Mouse (Mus musculus) liver, embryonic 12.5 days (tissue): ENCODE results near the gene Arnt2. TPM values are rescaled to one million over a fixed set of nuclear protein-coding genes. Genes with fewer than 3 reads are reported as not detected.
A peak's percentile ranks its signal among the peaks of the same experiment; 100 is the strongest.

Experiments
- ATAC-seq: fragments of 200-750 bp; cut with Nextera tagmentation; 2 replicates; pipeline ENCODE4 v1.8.0; 2017; ENCODE audit warnings: moderate number of reproducible peaks, mild to moderate bottlenecking, moderate library complexity
- H3K27ac ChIP-seq: fragments of 300-500 bp; sonication (generic); 2 replicates; pipeline ENCODE4 v1.5.1; 2016; ENCODE audit warnings: mild to moderate bottlenecking
- H3K27me3 ChIP-seq: fragments of 300-500 bp; sonication (generic); replicated peaks from 2 replicates; pipeline ENCODE4 v1.6.1; 2016; ENCODE audit warnings: mild to moderate bottlenecking, moderate library complexity
- H3K36me3 ChIP-seq: fragments of 300-500 bp; sonication (generic); 2 replicates; pipeline ENCODE4 v1.6.1; 2016; ENCODE audit warnings: mild to moderate bottlenecking, moderate library complexity
- H3K4me1 ChIP-seq: fragments of 300-500 bp; sonication (generic); 2 replicates; pipeline ENCODE4 v1.6.1; 2016
- H3K4me2 ChIP-seq: fragments of 300-500 bp; sonication (generic); 2 replicates; pipeline ENCODE4 v1.6.1; 2016; ENCODE audit warnings: mild to moderate bottlenecking, moderate library complexity
- H3K4me3 ChIP-seq: fragments of 300-500 bp; sonication (generic); 2 replicates; pipeline ENCODE4 v1.5.1; 2016; ENCODE audit warnings: mild to moderate bottlenecking, moderate library complexity
- H3K9ac ChIP-seq: fragments of 300-500 bp; sonication (generic); 2 replicates; pipeline ENCODE4 v1.6.1; 2016; ENCODE audit warnings: mild to moderate bottlenecking, moderate library complexity
- H3K9me3 ChIP-seq: fragments of 300-500 bp; sonication (generic); replicated peaks from 2 replicates; pipeline ENCODE4 v1.6.1; 2016; ENCODE audit warnings: mild to moderate bottlenecking, moderate library complexity
- WGBS: fragments of 180-500 bp; shearing (Covaris S2); methylation state at CpG from one replicate; pipeline ENCODE4 v1.1.7; 2016; ENCODE audit not compliant: insufficient replicate concordance; 5-methylcytosine and 5-hydroxymethylcytosine counted together
- polyA plus RNA-seq: library from polyadenylated mRNA; unstranded; fragments of >200 nt; fragmentation: Nextera tagmentation; extraction: Ambion mirVana; gene quantifications from 2 replicates; pipeline ENCODE4 v1.2.1, GENCODE M21; 2016

The Arnt2 gene
- polyA plus RNA-seq, result 0.56 and 0.68 TPM in 2 replicates

DNA sequence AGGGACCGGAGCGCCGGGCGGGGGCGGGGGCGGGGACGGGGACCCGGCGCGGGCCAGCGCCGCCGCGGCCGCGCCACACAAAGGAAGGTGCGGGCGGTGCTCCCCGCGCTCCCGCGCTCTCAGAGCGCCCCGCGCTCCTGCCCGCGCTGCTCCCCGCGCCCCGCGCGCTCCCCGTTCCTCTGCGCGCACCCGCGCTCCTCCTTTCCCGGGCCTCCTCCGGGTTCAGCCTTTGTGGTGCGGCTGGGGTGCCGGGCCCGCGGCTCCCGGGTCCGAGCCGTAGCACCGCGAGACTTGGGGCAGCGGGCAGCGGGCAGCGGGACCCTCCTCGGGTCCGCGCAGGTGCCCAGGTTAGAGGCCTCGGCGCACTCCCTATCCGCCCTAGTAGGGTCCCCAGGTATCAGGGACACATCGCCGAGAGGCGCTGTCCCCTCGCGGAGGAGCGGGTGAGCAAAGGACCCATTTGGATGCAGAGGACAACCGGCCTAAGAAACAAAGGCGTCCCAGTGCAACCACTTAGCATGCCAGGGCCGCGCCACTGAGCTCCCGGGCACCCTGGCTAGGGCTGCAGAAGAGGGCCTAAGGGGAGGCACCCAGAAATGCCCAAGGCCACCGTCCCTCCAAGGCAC lies at the start of gene Arnt2:
Gene Arnt2 (minus strand): TSS at position 281 of the 626 bp plus-strand sequence.
- H3K27me3 ChIP-seq, result peaks cover 51% of the 10 kb centered on the region
- H3K36me3 ChIP-seq, result no peaks in the 10 kb centered on the region
- H3K27ac ChIP-seq, result no peak within 1 kb of the TSS
- H3K4me3 ChIP-seq, result peak within 1 kb of the TSS; percentile 54
- ATAC-seq, result no peak
- H3K9me3 ChIP-seq, result no peaks in the 10 kb centered on the region
- no peaks in the 10 kb centered on the region for H3K4me1 ChIP-seq
- H3K9ac ChIP-seq, result peak within 1 kb of the TSS; percentile 17; the same call in 1 of the 2 replicates
- 2% methylated on average over 49 of the region's 69 CpGs for WGBS
- H3K4me2 ChIP-seq, result peak within 1 kb of the TSS; percentile 67

DNA sequence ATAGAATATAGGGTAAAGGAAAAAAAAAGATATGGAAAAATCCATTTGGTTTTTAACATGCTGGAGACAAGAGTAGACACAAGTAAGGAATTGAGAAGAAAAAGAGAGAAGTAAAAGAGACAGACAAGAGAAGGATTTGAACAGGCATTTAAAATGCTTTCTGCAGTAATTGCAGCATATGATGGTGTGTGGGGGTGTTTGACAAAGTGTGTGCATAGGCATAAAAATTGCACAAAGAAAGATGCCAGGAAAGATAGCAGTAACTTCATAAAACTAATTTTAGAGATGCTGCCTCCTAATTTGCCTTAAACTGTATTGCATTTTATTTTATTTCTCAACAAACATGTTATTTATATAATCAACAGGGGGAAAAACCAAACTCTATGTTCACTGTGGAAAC lies 41.7 kb upstream of the Arnt2 start:
- Histone ChIP-seq H3K9me3 (no peaks in the 10 kb centered on the region), H3K4me2 (no peak overlapping the region), H3K36me3 (no peaks in the 10 kb centered on the region), H3K27me3 (no peaks in the 10 kb centered on the region), H3K9ac (no peak overlapping the region), H3K4me1 (no peaks in the 10 kb centered on the region), H3K4me3 (no peak overlapping the region), H3K27ac (no peak overlapping the region)
- no peak for ATAC-seq

DNA sequence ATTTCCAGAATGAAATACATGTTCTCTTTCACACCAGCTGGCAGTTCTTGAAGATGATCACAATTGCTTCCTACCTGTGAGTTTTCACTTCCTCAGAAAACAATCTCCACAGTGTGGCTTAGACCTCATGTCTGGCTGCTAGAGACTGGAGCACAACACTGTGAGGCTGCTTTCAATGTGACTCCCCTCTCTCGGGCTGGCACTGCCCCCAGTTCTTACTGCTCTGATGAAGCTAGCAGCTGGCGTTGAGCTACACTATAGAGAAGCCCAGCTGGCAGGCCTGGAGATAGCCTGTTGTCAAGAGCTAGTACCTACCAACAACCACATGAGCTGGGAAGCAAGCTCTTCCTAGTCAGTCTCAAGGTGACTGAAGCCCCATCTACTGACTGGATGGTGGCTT lies 39.1 kb upstream of the Arnt2 start:
- no peaks in the 10 kb centered on the region for H3K4me1 ChIP-seq
- no peaks in the 10 kb centered on the region for H3K36me3 ChIP-seq
- no peak overlapping the region for H3K27ac ChIP-seq
- no peak overlapping the region for H3K4me3 ChIP-seq
- WGBS, result 46% methylated on average over 2 of the region's 2 CpGs
- no peak for ATAC-seq
- H3K9me3 ChIP-seq, result no peaks in the 10 kb centered on the region
- no peaks in the 10 kb centered on the region for H3K27me3 ChIP-seq
- no peak overlapping the region for H3K9ac ChIP-seq
- no peak overlapping the region for H3K4me2 ChIP-seq

DNA sequence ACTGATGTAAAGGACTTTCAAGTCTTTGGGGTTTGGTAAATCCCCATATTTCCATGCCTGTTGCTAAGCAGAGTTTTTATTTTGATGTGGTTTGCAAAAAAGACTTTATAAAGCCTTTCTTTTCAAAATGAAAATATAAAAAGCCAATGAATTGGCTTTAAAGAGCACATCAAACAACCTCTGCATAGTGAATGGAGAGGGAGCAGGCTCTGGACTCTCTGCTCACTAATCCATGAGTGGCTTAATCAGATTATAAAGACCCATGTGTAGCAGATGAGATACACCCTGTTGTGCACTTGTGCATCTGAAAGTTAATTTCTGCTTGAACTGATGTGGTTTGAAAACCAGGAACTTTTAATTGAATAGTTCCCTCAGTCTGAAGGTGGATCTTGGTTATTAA lies 38.5 kb upstream of the Arnt2 start:
- no peaks in the 10 kb centered on the region for H3K9me3 ChIP-seq
- H3K36me3 ChIP-seq, result no peaks in the 10 kb centered on the region
- no peak for ATAC-seq
- H3K27me3 ChIP-seq, result no peaks in the 10 kb centered on the region
- no peak overlapping the region for H3K9ac ChIP-seq
- no peaks in the 10 kb centered on the region for H3K4me1 ChIP-seq
- no peak overlapping the region for H3K4me2 ChIP-seq
- no peak overlapping the region for H3K27ac ChIP-seq
- H3K4me3 ChIP-seq, result no peak overlapping the region

DNA sequence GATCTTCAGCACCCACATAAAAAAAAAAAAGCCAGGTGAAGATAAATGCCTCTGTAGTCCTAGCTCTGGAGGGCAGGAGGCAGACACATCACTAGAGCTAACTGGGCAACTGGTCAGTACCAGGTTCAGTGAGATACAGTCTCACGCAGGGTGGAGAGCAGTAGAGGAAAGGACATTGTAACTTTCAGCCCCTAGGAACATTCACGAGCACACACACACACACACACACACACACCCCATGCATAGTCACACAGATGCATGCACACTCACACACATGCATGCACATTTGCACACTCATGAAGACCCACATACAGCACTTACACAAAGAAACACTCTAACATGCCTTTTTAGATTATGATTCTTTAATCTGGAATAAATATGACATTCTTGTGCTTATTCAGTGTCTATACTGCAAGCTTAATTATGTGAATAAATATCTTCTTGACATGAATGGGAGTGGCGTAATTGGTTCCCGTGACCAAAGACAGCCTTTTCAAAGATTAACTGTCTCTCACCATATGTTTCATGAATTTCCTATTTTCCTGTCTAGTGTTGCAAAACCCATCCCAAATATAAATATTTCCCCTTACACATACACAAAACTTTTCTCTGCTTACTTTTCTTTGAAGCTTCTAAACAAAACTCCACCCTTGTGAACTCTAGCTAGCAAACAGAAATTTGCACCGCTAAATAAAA lies 37.9 kb upstream of the Arnt2 start:
- H3K4me2 ChIP-seq, result no peak overlapping the region
- no peak for ATAC-seq
- 76% methylated on average over 5 of the region's 5 CpGs for WGBS
- H3K9me3 ChIP-seq, result no peaks in the 10 kb centered on the region
- no peaks in the 10 kb centered on the region for H3K4me1 ChIP-seq
- H3K27me3 ChIP-seq, result no peaks in the 10 kb centered on the region
- H3K9ac ChIP-seq, result no peak overlapping the region
- no peaks in the 10 kb centered on the region for H3K36me3 ChIP-seq
- no peak overlapping the region for H3K27ac ChIP-seq
- no peak overlapping the region for H3K4me3 ChIP-seq

GRCm38 (mm10) chr7:84447060-84447459 lies 37.1 kb upstream of the Arnt2 start:
- 23% methylated on average over 4 of the region's 4 CpGs for WGBS
- no peak overlapping the region for H3K27ac ChIP-seq
- no peaks in the 10 kb centered on the region for H3K36me3 ChIP-seq
- H3K4me2 ChIP-seq, result no peak overlapping the region
- no peak overlapping the region for H3K9ac ChIP-seq
- H3K9me3 ChIP-seq, result no peaks in the 10 kb centered on the region
- H3K4me3 ChIP-seq, result no peak overlapping the region
- no peaks in the 10 kb centered on the region for H3K4me1 ChIP-seq
- no peak for ATAC-seq
- no peaks in the 10 kb centered on the region for H3K27me3 ChIP-seq

DNA sequence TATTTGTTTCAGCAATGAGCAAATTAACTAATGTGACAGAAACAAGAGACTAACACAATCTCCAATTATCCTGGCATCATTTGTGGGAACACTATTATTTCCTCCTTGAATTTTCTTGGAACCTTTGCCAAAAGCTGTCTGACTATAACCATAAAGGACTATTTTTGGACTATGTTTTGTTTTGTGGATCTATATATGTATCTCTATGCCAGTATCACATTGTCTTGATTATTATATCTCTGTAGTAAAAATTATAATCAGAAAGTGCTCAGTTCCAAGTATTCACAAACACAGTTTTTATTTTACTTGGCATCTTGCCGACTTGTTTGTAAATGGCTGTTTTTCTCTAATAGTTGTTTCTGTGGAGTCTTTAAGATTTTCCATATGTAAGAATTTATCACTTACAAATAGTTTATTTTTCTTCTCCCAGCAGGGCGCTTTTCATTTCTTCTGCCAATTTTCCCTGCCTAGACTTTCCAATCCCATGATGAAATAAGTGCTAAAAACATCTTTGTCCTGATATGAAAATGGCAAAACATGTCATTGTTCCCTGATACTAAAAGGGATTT lies 32.5 kb upstream of the Arnt2 start:
- Histone ChIP-seq H3K27ac (no peak overlapping the region), H3K4me2 (no peak overlapping the region), H3K4me3 (no peak overlapping the region), H3K9me3 (no peaks in the 10 kb centered on the region), H3K4me1 (no peaks in the 10 kb centered on the region), H3K36me3 (no peaks in the 10 kb centered on the region), H3K9ac (no peak overlapping the region), H3K27me3 (no peaks in the 10 kb centered on the region)
- 60% methylated on average over 2 of the region's 2 CpGs for WGBS
- no peak for ATAC-seq

DNA sequence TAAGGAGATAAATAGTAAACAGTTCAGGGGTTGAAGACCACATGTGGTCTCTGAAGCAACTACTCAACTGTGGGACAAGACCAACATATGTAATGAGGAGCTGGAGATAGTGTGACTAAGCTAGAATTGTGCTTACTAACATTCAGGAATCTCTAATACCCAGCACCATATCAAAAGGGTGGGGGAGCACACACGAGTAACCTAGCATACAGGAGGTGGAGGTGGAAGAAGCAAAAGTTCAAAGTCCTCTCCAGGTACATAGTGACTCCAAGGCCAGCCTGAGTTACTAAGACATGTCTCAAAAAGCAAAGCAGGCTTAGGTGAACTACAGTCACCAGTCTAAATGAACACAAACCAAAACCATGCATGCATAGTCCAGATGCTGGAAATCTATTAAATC lies 29.6 kb upstream of the Arnt2 start:
- WGBS, result 25% methylated on average over 1 of the region's 1 CpGs
- no peak for ATAC-seq
- no peak overlapping the region for H3K27ac ChIP-seq
- H3K4me1 ChIP-seq, result no peaks in the 10 kb centered on the region
- H3K27me3 ChIP-seq, result no peaks in the 10 kb centered on the region
- no peak overlapping the region for H3K4me3 ChIP-seq
- H3K9me3 ChIP-seq, result no peaks in the 10 kb centered on the region
- no peak overlapping the region for H3K9ac ChIP-seq
- no peaks in the 10 kb centered on the region for H3K36me3 ChIP-seq
- H3K4me2 ChIP-seq, result no peak overlapping the region

- H3K4me3 ChIP-seq, result no peak overlapping the region
- H3K9me3 ChIP-seq, result no peaks in the 10 kb centered on the region
- H3K36me3 ChIP-seq, result no peaks in the 10 kb centered on the region
- H3K4me1 ChIP-seq, result no peaks in the 10 kb centered on the region
- 34% methylated on average over 2 of the region's 2 CpGs for WGBS
- H3K27me3 ChIP-seq, result no peaks in the 10 kb centered on the region
- no peak overlapping the region for H3K4me2 ChIP-seq
- ATAC-seq, result no peak
- H3K9ac ChIP-seq, result no peak overlapping the region
- no peak overlapping the region for H3K27ac ChIP-seq
Measured at GRCm38 (mm10) chr7:84434901-84435300, 24.9 kb upstream of the Arnt2 start.

- H3K4me1 ChIP-seq, result no peaks in the 10 kb centered on the region
- no peaks in the 10 kb centered on the region for H3K36me3 ChIP-seq
- H3K27ac ChIP-seq, result no peak overlapping the region
- no peak overlapping the region for H3K4me2 ChIP-seq
- no peaks in the 10 kb centered on the region for H3K27me3 ChIP-seq
- no peaks in the 10 kb centered on the region for H3K9me3 ChIP-seq
- H3K9ac ChIP-seq, result no peak overlapping the region
- no peak overlapping the region for H3K4me3 ChIP-seq
- no peak for ATAC-seq
Measured at GRCm38 (mm10) chr7:84432151-84432550, 22.2 kb upstream of the Arnt2 start.

DNA sequence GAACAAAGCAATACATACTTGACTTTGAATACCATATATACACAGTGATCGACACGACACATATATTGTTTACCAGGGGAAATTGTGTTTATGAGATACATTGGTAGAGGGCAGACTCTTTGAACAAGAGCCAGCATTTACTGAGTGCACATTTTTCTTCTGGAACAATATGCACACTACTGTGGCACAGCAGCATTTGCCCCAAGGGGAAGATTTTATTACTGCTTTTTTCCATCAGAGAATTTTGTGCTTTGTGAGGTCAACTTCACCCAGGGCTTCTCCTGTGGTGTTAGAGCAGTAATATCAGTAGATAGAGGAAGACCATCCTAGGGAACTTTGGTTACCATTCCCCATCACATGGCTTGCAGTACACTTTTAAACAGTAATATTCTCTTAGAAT lies 17.2 kb upstream of the Arnt2 start:
- no peak overlapping the region for H3K4me2 ChIP-seq
- H3K36me3 ChIP-seq, result no peaks in the 10 kb centered on the region
- H3K27ac ChIP-seq, result no peak overlapping the region
- no peaks in the 10 kb centered on the region for H3K9me3 ChIP-seq
- ATAC-seq, result no peak
- H3K4me3 ChIP-seq, result no peak overlapping the region
- 79% methylated on average over 2 of the region's 2 CpGs for whole genome bisulfite sequencing
- H3K27me3 ChIP-seq, result no peaks in the 10 kb centered on the region
- H3K9ac ChIP-seq, result no peak overlapping the region
- H3K4me1 ChIP-seq, result no peaks in the 10 kb centered on the region

GRCm38 (mm10) chr7:84424670-84425385 lies 14.9 kb upstream of the Arnt2 start:
- Histone ChIP-seq H3K27ac (no peak overlapping the region), H3K4me2 (no peak overlapping the region), H3K9me3 (no peaks in the 10 kb centered on the region), H3K36me3 (no peaks in the 10 kb centered on the region), H3K9ac (no peak overlapping the region), H3K27me3 (no peaks in the 10 kb centered on the region), H3K4me3 (no peak overlapping the region), H3K4me1 (no peaks in the 10 kb centered on the region)
- no peak for ATAC-seq
- 69% methylated on average over 7 of the region's 7 CpGs for WGBS
